Mouse (Mus musculus): ENCODE measurements around the gene B130006D01Rik. TPM values are rescaled to one million over a fixed set of nuclear protein-coding genes. Genes with fewer than 3 reads are reported as not detected.

The B130006D01Rik gene
- total and polyA plus RNA-seq, 3 experiments, result 0.06 to 0.30 (median 0.26) TPM

DNA sequence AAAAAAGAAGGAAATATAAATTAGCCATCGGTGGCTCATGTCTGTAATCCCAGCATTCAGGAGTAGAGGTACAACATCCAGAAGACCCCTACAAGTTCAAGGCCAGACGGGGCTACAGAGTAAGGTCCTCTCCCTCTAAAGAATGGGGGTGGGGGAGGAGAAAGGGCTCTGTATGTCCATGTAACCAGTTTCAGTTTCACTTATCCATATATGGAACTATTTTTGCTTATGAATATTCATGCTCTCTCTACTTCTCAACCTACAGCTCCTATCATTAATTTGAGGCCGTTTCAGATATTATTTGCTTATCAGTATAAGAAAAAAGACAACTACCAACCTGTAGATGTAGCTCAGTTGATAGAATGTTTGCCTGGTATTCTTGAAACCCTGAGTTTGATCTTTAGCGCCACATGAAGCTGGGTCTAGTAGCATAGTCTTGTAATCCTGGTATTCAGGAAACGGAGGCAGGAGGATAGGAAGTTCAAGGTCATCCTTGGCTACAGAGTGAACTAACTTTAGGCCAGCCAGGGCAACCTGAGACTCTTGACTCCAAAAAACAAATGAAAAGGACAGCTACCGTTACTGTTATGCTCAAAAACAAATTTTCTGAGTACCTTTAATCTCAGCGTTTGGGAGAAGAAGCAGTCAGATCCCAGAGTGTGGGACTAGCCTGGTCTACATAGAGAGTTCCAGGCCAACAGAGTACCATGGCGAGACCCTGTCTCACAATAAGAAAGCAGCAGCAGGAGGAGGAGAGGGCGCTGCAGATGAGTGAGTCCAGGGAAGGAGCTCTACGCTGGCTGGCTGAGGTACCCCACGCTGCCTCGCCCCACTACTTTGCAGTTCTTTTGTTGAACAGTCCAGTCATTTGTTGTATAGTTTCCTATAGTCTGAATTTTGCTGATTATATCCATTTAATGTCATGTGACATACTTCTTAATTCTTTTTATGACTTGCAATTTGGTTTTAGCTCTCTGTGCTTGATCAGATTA, 5.8 kb downstream of the B130006D01Rik start:
- intact Hi-C loops (cut with DNase I), result loop anchor here (2.0 kb wide), 1 partner anchor 14 kb away; no protein-coding TSS in a partner anchor
- Histone ChIP-seq H3K27me3 (ENCODE audit: control insufficient read depth, insufficient read depth, low read length) (no peaks in the 10 kb centered on the region), H3K27ac (peak overlapping the region; percentile 59), H3K9ac (ENCODE audit: low read depth, low read length) (no peak overlapping the region), H3K4me3 (peak overlapping the region; percentile 38), H3K4me1 (ENCODE audit: control insufficient read depth, insufficient read depth, low read length) (peaks cover 5% of the 10 kb centered on the region), H3K79me2 (replicated peaks; ENCODE audit: control insufficient read depth, insufficient read depth, low read length) (peaks cover 8% of the 10 kb centered on the region; the same call in 1 of the 2 replicates), H3K36me3 (ENCODE audit: control insufficient read depth, insufficient read depth, low read length) (peaks cover 2% of the 10 kb centered on the region; the same call in 1 of the 2 replicates)
- WGBS, result 70% methylated on average over 12 of the region's 12 CpGs
- TF ChIP-seq EP300 (IDR thresholded peaks at IDR 0.05; ENCODE audit: insufficient read depth, low read depth, low read length) (no peak), CTCF (IDR thresholded peaks at IDR 0.05) (no peak), POLR2A (IDR thresholded peaks at IDR 0.05; ENCODE audit: insufficient read depth, low read depth, low read length) (no peak)
- no peak for DNase-seq

DNA sequence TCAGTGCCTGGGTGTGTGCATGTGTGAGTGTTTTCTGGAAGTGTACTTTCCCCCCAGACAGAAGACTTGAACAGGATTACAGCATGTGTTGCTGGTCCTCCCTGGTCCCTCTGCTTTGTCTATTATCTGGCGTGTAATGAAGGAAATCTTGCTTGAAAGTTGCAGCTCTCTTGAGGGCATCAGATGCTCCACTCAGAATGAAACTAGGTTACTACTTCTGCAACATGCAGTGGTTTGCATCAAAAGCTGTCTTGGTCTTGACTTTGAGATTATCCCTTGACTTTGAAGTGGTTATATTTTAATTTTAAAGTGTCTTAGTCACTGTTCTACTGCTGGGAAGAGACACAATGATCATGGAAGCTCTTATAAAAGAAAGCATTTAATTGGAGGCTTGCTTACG, 11.1 kb downstream of the B130006D01Rik start:
- 85% methylated on average over 2 of the region's 2 CpGs for WGBS
- intact Hi-C loops (cut with DNase I), result no loop called here
- no peak overlapping the region for H3K4me3 ChIP-seq
- H3K9ac ChIP-seq (ENCODE audit: low read depth, low read length), result no peak overlapping the region
- no peak for DNase-seq
- H3K27me3 ChIP-seq (ENCODE audit: control insufficient read depth, insufficient read depth, low read length), result no peaks in the 10 kb centered on the region
- H3K27ac ChIP-seq, result no peak overlapping the region
- H3K4me1 ChIP-seq (ENCODE audit: control insufficient read depth, insufficient read depth, low read length), result peaks cover 4% of the 10 kb centered on the region
- peaks cover 3% of the 10 kb centered on the region; the same call in 1 of the 2 replicates for H3K36me3 ChIP-seq (ENCODE audit: control insufficient read depth, insufficient read depth, low read length)
- H3K79me2 ChIP-seq (replicated peaks; ENCODE audit: control insufficient read depth, insufficient read depth, low read length), result peaks cover 11% of the 10 kb centered on the region
- no peak for TF ChIP-seq EP300 (IDR thresholded peaks at IDR 0.05; ENCODE audit: insufficient read depth, low read depth, low read length)

DNA sequence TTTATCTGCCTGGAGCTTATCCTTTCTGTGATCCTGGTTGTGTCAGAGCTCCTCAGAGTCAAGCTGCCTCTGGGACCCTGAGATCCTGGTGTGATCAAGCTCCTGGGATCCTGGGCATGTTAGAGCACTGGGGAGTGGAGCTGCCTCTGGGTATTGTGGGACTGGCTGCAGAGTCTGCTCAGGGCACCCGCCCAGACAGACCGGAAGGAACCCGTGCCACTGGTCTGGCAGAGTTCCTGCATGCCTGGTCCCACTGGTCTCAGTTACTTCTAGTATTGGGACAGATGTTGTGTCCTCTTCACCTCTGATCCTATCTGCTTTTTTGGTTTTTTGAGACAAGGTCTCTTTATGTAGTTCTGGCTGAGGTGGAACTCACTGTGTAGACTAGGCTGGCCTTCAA, 14.4 kb downstream of the B130006D01Rik start:
- DNase-seq, result peak; percentile 39 to 53
- 12% methylated on average over 3 of the region's 3 CpGs for WGBS

DNA sequence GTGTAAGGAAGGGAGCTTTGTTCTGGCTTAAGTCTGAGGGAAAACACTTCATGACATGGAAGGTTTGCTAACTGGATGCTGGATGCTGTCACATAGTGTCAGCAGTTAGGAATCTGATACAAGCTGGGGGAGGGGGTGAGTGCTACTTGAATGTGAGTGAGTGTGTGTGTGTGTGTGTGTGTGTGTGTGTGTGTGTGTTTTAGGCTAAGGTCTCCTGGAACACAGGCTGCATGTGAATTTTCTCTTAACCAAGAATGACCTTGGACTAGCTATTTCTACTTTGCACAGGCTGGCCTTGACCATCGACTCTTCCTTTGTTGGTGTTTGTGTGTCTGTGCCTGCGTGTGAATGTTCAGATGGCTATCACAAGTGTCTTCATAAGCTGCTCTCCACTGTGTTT, 21.1 kb downstream of the B130006D01Rik start:
- no peak overlapping the region for H3K9ac ChIP-seq (ENCODE audit: low read depth, low read length)
- no peak for DNase-seq
- WGBS, result 75% methylated on average over 2 of the region's 2 CpGs
- H3K36me3 ChIP-seq (ENCODE audit: control insufficient read depth, insufficient read depth, low read length), result no peaks in the 10 kb centered on the region
- peaks cover 5% of the 10 kb centered on the region for H3K79me2 ChIP-seq (replicated peaks; ENCODE audit: control insufficient read depth, insufficient read depth, low read length)
- intact Hi-C loops (cut with DNase I), result no loop called here
- H3K27ac ChIP-seq, result no peak overlapping the region
- no peak for TF ChIP-seq EP300 (IDR thresholded peaks at IDR 0.05; ENCODE audit: insufficient read depth, low read depth, low read length)
- no peak for TF ChIP-seq POLR2A (IDR thresholded peaks at IDR 0.05; ENCODE audit: insufficient read depth, low read depth, low read length)
- no peak for TF ChIP-seq CTCF (IDR thresholded peaks at IDR 0.05)
- no peak overlapping the region for H3K4me3 ChIP-seq
- H3K27me3 ChIP-seq (ENCODE audit: control insufficient read depth, insufficient read depth, low read length), result no peaks in the 10 kb centered on the region
- H3K4me1 ChIP-seq (ENCODE audit: control insufficient read depth, insufficient read depth, low read length), result peaks cover 2% of the 10 kb centered on the region; the same call in 1 of the 2 replicates

More for the DNA sequence above, 14.4 kb downstream of the B130006D01Rik start:
- Histone ChIP-seq H3K36me3 (ENCODE audit: control insufficient read depth, insufficient read depth, low read length) (peaks cover 3% of the 10 kb centered on the region; the same call in 1 of the 2 replicates), H3K79me2 (replicated peaks; ENCODE audit: control insufficient read depth, insufficient read depth, low read length) (peaks cover 9% of the 10 kb centered on the region), H3K4me3 (no peak overlapping the region), H3K4me1 (ENCODE audit: control insufficient read depth, insufficient read depth, low read length) (peaks cover 3% of the 10 kb centered on the region), H3K9ac (ENCODE audit: low read depth, low read length) (no peak overlapping the region), H3K27me3 (ENCODE audit: control insufficient read depth, insufficient read depth, low read length) (no peaks in the 10 kb centered on the region), H3K27ac (no peak overlapping the region)
- intact Hi-C loops (cut with DNase I), result no loop called here
- TF ChIP-seq EP300 (IDR thresholded peaks at IDR 0.05; ENCODE audit: insufficient read depth, low read depth, low read length), result no peak
- TF ChIP-seq POLR2A (IDR thresholded peaks at IDR 0.05; ENCODE audit: insufficient read depth, low read depth, low read length), result no peak
- no peak for TF ChIP-seq CTCF (IDR thresholded peaks at IDR 0.05)

DNA sequence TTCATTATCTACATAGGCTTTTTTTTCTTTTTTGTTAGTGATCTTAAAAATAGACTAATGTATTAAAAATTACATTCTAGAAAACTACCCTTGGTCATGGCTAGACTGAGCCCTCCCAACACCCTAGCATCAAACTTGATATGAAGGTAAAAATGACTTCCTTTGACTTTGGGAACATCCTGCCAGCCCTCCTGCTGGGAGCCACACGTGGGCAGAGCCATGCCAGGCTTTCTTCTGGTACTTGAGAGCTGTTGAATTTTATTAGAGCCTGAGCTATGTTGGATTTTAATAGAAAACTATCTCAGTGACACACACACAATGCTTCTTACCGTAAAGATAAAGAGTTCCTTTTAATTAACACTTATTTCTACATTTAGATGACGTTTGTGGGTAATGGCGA, 23.4 kb downstream of the B130006D01Rik start:
- Histone ChIP-seq H3K4me3 (no peak overlapping the region), H3K79me2 (replicated peaks; ENCODE audit: control insufficient read depth, insufficient read depth, low read length) (peaks cover 3% of the 10 kb centered on the region), H3K4me1 (ENCODE audit: control insufficient read depth, insufficient read depth, low read length) (peaks cover 2% of the 10 kb centered on the region; the same call in 1 of the 2 replicates), H3K9ac (ENCODE audit: low read depth, low read length) (no peak overlapping the region), H3K27ac (no peak overlapping the region), H3K27me3 (ENCODE audit: control insufficient read depth, insufficient read depth, low read length) (no peaks in the 10 kb centered on the region), H3K36me3 (ENCODE audit: control insufficient read depth, insufficient read depth, low read length) (no peaks in the 10 kb centered on the region)
- intact Hi-C loops (cut with DNase I), result no loop called here
- no peak for DNase-seq
- WGBS, result 71% methylated on average over 4 of the region's 4 CpGs
- no peak for TF ChIP-seq EP300 (IDR thresholded peaks at IDR 0.05; ENCODE audit: insufficient read depth, low read depth, low read length)
- no peak for TF ChIP-seq CTCF (IDR thresholded peaks at IDR 0.05)
- TF ChIP-seq POLR2A (IDR thresholded peaks at IDR 0.05; ENCODE audit: insufficient read depth, low read depth, low read length), result no peak

DNA sequence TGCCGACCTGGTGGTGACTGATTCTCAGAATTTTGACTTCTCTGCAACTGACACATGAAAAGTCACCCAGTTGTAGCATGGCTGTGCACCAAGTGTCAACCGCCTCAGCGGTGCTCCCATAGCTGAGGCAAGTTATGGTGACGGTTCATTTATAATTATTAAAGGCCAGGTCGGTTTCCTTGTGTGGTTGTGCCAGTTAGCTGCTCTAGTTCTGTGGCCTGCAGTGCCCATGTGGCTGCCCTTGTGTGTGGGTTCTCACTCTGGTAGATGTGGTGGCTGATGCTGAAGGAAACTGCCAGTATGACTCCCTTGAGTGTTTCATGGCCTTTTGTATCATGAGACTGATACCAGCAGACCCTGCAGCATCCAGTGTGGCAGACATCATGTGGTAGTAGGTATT, 24.9 kb downstream of the B130006D01Rik start:
- 71% methylated on average over 5 of the region's 5 CpGs for WGBS
- Histone ChIP-seq H3K36me3 (ENCODE audit: control insufficient read depth, insufficient read depth, low read length) (no peaks in the 10 kb centered on the region), H3K9ac (ENCODE audit: low read depth, low read length) (no peak overlapping the region), H3K4me1 (ENCODE audit: control insufficient read depth, insufficient read depth, low read length) (peaks cover 2% of the 10 kb centered on the region; the same call in 1 of the 2 replicates), H3K79me2 (replicated peaks; ENCODE audit: control insufficient read depth, insufficient read depth, low read length) (peaks cover 3% of the 10 kb centered on the region), H3K27ac (no peak overlapping the region), H3K27me3 (ENCODE audit: control insufficient read depth, insufficient read depth, low read length) (no peaks in the 10 kb centered on the region), H3K4me3 (no peak overlapping the region)
- intact Hi-C loops (cut with DNase I), result no loop called here
- DNase-seq, result no peak
- no peak for TF ChIP-seq POLR2A (IDR thresholded peaks at IDR 0.05; ENCODE audit: insufficient read depth, low read depth, low read length)
- TF ChIP-seq CTCF (IDR thresholded peaks at IDR 0.05), result no peak
- TF ChIP-seq EP300 (IDR thresholded peaks at IDR 0.05; ENCODE audit: insufficient read depth, low read depth, low read length), result no peak
